Mouse (Mus musculus) liver, embryonic 13.5 days (tissue): ENCODE data around the gene Fam19a4. TPM values are rescaled to one million over a fixed set of nuclear protein-coding genes. Genes with fewer than 3 reads are reported as not detected.

Source experiments
- ATAC-seq: fragments of 200-750 bp; cut with Nextera tagmentation; 2 replicates; pipeline ENCODE4 v1.8.0; 2017; ENCODE audit warnings: low read depth, mild to moderate bottlenecking, moderate number of reproducible peaks, moderate library complexity
- DNase-seq: peaks from one replicate; pipeline ENCODE4 v3.0.0; 2022
- H3K27ac ChIP-seq: fragments of 300-500 bp; sonication (generic); 2 replicates; pipeline ENCODE4 v1.5.1; 2015; ENCODE audit warnings: moderate library complexity, mild to moderate bottlenecking, inconsistent platforms
- H3K27me3 ChIP-seq: fragments of 300-500 bp; sonication (generic); 2 replicates; pipeline ENCODE4 v1.6.1; 2015; ENCODE audit warnings: mild to moderate bottlenecking, inconsistent platforms
- H3K36me3 ChIP-seq: fragments of 300-500 bp; sonication (generic); 2 replicates; pipeline ENCODE4 v1.6.1; 2015; ENCODE audit warnings: mild to moderate bottlenecking, inconsistent platforms
- H3K4me1 ChIP-seq: fragments of 300-500 bp; sonication (generic); replicated peaks from 2 replicates; pipeline ENCODE4 v1.6.1; 2015; ENCODE audit warnings: inconsistent platforms
- H3K4me2 ChIP-seq: fragments of 300-500 bp; sonication (generic); 2 replicates; pipeline ENCODE4 v1.6.1; 2015; ENCODE audit warnings: inconsistent platforms, mild to moderate bottlenecking, moderate library complexity
- H3K4me3 ChIP-seq: fragments of 300-500 bp; sonication (generic); replicated peaks from 2 replicates; pipeline ENCODE4 v1.5.1; 2015; ENCODE audit warnings: mild to moderate bottlenecking, inconsistent platforms
- H3K9ac ChIP-seq: fragments of 300-500 bp; sonication (generic); 2 replicates; pipeline ENCODE4 v1.6.1; 2015; ENCODE audit warnings: mild to moderate bottlenecking, inconsistent platforms
- H3K9me3 ChIP-seq: fragments of 300-500 bp; sonication (generic); replicated peaks from 2 replicates; pipeline ENCODE4 v1.6.1; 2016; ENCODE audit warnings: inconsistent platforms
- WGBS: fragments of 180-500 bp; shearing (Covaris S2); methylation state at CpG from one replicate; pipeline ENCODE4 v1.1.7; 2015; ENCODE audit not compliant: insufficient replicate concordance; 5-methylcytosine and 5-hydroxymethylcytosine counted together
- polyA plus RNA-seq: library from polyadenylated mRNA; unstranded; fragments of >200 nt; fragmentation: Nextera tagmentation; extraction: Ambion mirVana; gene quantifications from 2 replicates; pipeline ENCODE4 v1.2.1, GENCODE M21; 2015

Gene Fam19a4
- polyA plus RNA-seq: not detected in 2 replicates

GRCm38 (mm10) chr6:97060074-97060681 is at the start of gene Fam19a4:
Gene Fam19a4 (minus strand): TSS chr6:97060413.
- no peak for DNase-seq
- Histone ChIP-seq H3K9me3 (no peaks in the 10 kb centered on the region), H3K4me2 (peak within 1 kb of the TSS; percentile 47), H3K4me3 (peak within 1 kb of the TSS; percentile 29), H3K9ac (no peak within 1 kb of the TSS), H3K27me3 (peaks cover 53% of the 10 kb centered on the region), H3K4me1 (no peaks in the 10 kb centered on the region; the same call in 1 of the 2 replicates), H3K27ac (no peak within 1 kb of the TSS), H3K36me3 (no peaks in the 10 kb centered on the region)
- ATAC-seq: peak; percentile 26; the same call in 1 of the 2 replicates
- 1% methylated on average over 30 of the region's 30 CpGs for WGBS

DNA sequence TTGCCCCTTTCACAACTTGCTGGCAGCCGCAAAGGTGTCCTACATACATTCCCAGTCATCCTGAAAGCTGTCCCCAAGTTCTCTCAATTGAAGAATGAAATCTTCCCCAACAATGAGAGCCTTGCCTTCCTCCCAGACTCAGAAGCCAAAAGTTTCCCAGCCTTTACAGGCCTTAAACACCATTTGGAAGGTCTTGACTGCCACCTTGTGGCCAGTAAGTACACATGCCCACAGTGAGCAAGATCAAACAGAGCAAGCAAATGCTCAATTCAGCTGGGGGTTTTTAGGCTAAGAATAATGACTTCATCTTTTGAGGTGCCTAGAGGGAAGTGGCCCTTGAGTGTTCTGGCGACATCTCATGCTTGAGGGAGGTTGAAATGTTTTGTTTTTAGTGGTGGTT is 46.6 kb upstream of the Fam19a4 start:
- Histone ChIP-seq H3K4me1 (no peaks in the 10 kb centered on the region), H3K4me2 (no peak overlapping the region), H3K9me3 (no peaks in the 10 kb centered on the region), H3K27me3 (peaks cover 16% of the 10 kb centered on the region), H3K36me3 (no peaks in the 10 kb centered on the region), H3K27ac (no peak overlapping the region), H3K4me3 (no peak overlapping the region), H3K9ac (no peak overlapping the region)
- DNase-seq: no peak
- no peak; the same call in 1 of the 2 replicates for ATAC-seq
- 19% methylated on average over 2 of the region's 2 CpGs for WGBS

DNA sequence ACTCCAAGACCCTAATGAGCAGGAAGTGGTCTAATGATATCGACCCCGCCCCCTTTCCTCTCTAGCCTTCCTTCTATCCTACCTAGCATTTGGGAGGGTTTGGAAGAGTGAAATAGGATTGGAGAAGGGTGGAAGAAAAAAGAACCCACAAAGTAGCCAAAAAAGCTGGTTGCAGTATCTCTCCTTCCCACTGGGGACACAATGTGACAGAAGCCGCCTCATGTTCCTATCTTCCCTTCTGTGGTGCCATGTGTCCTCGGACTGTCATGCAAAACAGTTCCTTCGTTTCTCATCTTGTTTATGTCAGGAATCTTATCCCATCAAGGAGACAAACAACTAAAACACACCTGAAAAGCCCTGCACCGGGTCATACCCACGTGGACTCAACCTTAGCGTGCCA is 45.9 kb upstream of the Fam19a4 start:
- ATAC-seq: no peak
- Histone ChIP-seq H3K9ac (no peak overlapping the region), H3K4me2 (no peak overlapping the region), H3K27me3 (peaks cover 21% of the 10 kb centered on the region), H3K27ac (no peak overlapping the region), H3K36me3 (no peaks in the 10 kb centered on the region), H3K4me3 (no peak overlapping the region), H3K9me3 (no peaks in the 10 kb centered on the region), H3K4me1 (no peaks in the 10 kb centered on the region)
- DNase-seq: no peak
- WGBS: 59% methylated on average over 8 of the region's 8 CpGs

GRCm38 (mm10) chr6:97104264-97104852 is 44.1 kb upstream of the Fam19a4 start:
- no peaks in the 10 kb centered on the region for H3K4me1 ChIP-seq
- WGBS: 52% methylated on average over 7 of the region's 7 CpGs
- ATAC-seq: no peak
- no peaks in the 10 kb centered on the region for H3K9me3 ChIP-seq
- H3K4me2 ChIP-seq: no peak overlapping the region
- H3K4me3 ChIP-seq: no peak overlapping the region
- no peak overlapping the region for H3K9ac ChIP-seq
- H3K36me3 ChIP-seq: no peaks in the 10 kb centered on the region
- no peak overlapping the region for H3K27ac ChIP-seq
- peaks cover 21% of the 10 kb centered on the region for H3K27me3 ChIP-seq
- DNase-seq: no peak

DNA sequence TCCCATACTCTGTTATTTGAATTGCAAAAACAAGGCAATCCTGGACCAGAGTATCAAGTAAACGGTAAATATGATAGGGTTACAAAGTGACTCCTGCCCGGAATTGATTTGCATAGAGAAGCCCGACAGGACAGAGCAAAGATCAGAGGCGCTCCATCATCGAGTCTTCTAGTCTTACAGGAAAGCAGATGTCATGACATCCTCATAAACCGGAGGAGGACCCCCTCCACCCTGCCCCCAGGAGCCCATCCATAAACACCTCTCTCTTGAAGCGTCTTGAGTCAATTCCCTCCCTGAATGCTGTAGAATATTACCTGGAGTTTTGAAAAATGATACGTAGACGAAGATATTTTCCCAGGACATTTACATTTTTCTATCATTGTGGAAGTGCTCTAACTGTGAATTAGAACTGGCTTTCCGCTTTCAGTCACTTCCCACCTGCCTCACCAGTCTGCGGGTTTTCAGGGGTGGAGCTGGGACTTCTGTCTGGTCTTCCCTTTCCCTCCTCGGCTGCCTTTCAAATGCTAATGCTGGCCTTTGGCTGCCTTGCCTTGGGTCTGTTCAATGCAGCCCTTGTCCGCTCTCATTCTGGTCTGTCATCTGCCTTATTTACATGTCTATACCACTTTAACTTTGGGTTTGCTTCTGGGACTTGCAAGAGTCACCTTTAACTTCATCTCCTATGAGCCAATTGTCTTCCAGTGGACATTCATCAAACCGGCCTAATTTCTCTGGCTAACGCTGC is 41.9 kb upstream of the Fam19a4 start:
- Histone ChIP-seq H3K4me2 (no peak overlapping the region), H3K36me3 (no peaks in the 10 kb centered on the region), H3K4me3 (no peak overlapping the region), H3K27ac (no peak overlapping the region), H3K27me3 (peaks cover 21% of the 10 kb centered on the region), H3K9me3 (no peaks in the 10 kb centered on the region), H3K9ac (no peak overlapping the region), H3K4me1 (no peaks in the 10 kb centered on the region)
- no peak for ATAC-seq
- 6% methylated on average over 15 of the region's 15 CpGs for WGBS
- no peak for DNase-seq

DNA sequence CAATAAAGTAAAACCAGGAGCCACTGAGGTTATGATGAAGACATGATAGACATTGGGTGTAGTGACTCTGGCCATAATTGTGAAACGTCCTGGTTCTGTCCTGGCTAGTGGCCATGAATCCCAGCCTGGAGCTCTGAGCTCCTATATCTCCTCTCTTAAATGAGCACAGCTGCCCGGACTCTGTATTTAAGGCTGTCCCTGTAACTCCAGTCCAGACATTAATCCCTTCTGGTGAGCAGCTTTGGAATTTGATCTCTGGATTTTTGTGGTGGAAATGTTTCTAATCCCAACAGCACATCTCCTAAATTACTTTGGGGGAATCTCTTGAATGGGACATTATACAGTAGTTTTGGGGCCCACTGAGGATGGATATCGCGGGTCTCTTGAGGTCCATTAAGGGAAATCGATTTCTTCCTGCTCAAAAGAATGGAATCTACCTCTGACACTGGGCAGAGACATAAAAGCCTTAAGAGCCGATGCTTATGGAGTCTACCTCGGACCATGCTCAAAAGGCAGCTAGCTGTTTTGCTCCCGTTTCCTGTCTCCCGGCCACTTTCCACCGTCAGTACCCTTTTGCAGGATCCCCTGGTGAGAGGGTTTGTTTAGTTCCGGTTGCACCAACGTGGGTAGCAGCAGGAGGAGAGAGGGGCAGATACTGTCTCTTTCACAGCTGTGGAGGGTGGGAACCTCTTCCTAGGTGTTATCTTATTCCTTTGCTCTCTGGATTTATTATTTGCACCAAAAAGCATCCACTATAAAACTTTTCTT is 41.2 kb upstream of the Fam19a4 start:
- H3K27ac ChIP-seq: no peak overlapping the region
- no peak overlapping the region for H3K4me3 ChIP-seq
- H3K9me3 ChIP-seq: no peaks in the 10 kb centered on the region
- H3K9ac ChIP-seq: no peak overlapping the region
- peaks cover 21% of the 10 kb centered on the region for H3K27me3 ChIP-seq
- DNase-seq: no peak
- no peaks in the 10 kb centered on the region for H3K36me3 ChIP-seq
- H3K4me1 ChIP-seq: no peaks in the 10 kb centered on the region
- ATAC-seq: no peak
- no peak overlapping the region for H3K4me2 ChIP-seq
- WGBS: 18% methylated on average over 12 of the region's 12 CpGs

GRCm38 (mm10) chr6:97082336-97082735 is 22.1 kb upstream of the Fam19a4 start:
- no peak overlapping the region for H3K4me2 ChIP-seq
- H3K4me3 ChIP-seq: no peak overlapping the region
- no peak overlapping the region for H3K9ac ChIP-seq
- no peak overlapping the region for H3K27ac ChIP-seq
- no peaks in the 10 kb centered on the region for H3K4me1 ChIP-seq
- ATAC-seq: no peak
- 77% methylated on average over 2 of the region's 2 CpGs for WGBS
- H3K27me3 ChIP-seq: no peaks in the 10 kb centered on the region
- H3K36me3 ChIP-seq: no peaks in the 10 kb centered on the region
- DNase-seq: no peak
- no peaks in the 10 kb centered on the region for H3K9me3 ChIP-seq

DNA sequence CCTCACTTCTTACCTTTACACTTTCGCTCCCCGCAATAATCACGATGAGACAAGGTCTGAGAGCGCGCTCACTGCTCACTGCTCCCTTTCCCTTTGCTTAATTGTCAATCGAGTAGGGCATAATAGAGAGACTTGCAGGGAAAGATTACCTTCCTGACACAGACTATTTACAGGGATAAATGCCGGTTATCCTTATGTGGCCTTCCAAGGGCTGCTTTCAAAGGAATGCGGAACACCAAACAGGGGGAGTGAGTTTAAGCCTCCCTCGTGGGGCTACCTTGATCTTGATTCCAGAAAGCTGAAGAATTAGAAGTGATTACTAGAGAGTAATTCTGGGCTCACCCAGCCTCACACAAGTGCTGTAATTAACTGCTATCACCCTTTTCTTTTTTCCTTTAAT is 19.8 kb upstream of the Fam19a4 start:
- Histone ChIP-seq H3K4me2 (no peak overlapping the region), H3K27ac (no peak overlapping the region), H3K9me3 (no peaks in the 10 kb centered on the region), H3K4me1 (no peaks in the 10 kb centered on the region), H3K36me3 (no peaks in the 10 kb centered on the region), H3K9ac (no peak overlapping the region), H3K27me3 (no peaks in the 10 kb centered on the region), H3K4me3 (no peak overlapping the region)
- ATAC-seq (no peak), DNase-seq (no peak)
- WGBS: 53% methylated on average over 9 of the region's 9 CpGs

DNA sequence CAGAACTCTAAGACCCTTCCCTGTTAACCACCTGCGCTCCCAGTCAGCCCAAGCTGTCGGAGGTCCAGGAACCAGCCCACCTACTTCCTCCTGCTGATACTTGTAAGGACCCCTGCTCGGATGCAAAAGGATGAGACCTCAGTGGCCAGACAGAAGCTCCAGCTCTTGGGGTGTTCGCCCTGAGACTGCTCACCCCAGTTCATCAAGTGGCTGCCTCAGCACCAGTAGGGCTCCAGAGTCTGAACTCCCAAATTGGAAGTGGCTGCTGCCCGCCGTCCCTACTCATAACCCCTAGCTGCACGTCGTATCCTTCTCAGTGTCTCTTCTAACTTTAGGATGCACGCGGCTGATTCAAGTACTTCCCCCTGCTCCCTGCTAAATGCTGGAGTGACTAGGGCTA is 614 bp downstream of the Fam19a4 start:
- DNase-seq: no peak
- Histone ChIP-seq H3K4me3 (0 out of 2 replicates have a peak overlapping the region, but pooled peaks have one; percentile 29), H3K27me3 (peaks cover 53% of the 10 kb centered on the region), H3K36me3 (no peaks in the 10 kb centered on the region), H3K27ac (no peak overlapping the region), H3K4me2 (peak overlapping the region; percentile 47), H3K9me3 (no peaks in the 10 kb centered on the region), H3K4me1 (no peaks in the 10 kb centered on the region; the same call in 1 of the 2 replicates), H3K9ac (no peak overlapping the region)
- ATAC-seq: no peak
- 1% methylated on average over 10 of the region's 10 CpGs for WGBS

DNA sequence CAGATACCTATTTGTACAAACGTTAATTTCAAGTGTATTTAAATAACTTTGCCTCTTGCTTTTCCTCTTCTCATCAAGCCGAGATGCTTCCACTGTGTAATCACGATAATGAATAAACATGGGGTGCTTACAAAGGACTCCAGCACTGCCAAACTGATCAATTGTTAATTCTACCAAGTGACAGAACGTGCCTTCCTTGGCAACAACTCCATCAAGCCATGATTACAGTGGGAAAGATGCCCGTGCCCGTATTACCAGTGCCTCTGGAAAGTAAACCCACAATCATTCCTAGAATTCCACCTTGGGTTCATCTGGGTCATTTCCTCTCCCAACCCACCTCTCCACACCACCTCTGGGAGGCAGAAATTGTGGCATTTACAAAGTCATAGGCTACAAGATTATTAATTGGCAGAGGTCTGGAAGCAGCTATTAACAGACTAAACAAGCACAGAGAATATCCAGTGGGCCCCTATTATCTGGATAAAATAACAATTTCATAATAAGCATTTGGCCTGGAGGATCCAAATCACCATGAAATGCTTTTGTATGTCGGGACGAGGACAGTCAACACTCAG is 7.9 kb downstream of the Fam19a4 start:
- H3K4me3 ChIP-seq: no peak overlapping the region
- H3K9ac ChIP-seq: no peak overlapping the region
- H3K36me3 ChIP-seq: no peaks in the 10 kb centered on the region
- H3K4me1 ChIP-seq: no peaks in the 10 kb centered on the region
- DNase-seq (no peak), ATAC-seq (no peak)
- no peak overlapping the region for H3K27ac ChIP-seq
- peaks cover 3% of the 10 kb centered on the region; the same call in 1 of the 2 replicates for H3K27me3 ChIP-seq
- WGBS: 56% methylated on average over 8 of the region's 8 CpGs
- no peaks in the 10 kb centered on the region for H3K9me3 ChIP-seq
- H3K4me2 ChIP-seq: no peak overlapping the region

- DNase-seq (no peak), ATAC-seq (no peak)
- Histone ChIP-seq H3K4me3 (no peak overlapping the region), H3K4me1 (no peaks in the 10 kb centered on the region), H3K9ac (no peak overlapping the region), H3K27ac (no peak overlapping the region), H3K27me3 (no peaks in the 10 kb centered on the region), H3K9me3 (no peaks in the 10 kb centered on the region), H3K36me3 (no peaks in the 10 kb centered on the region), H3K4me2 (no peak overlapping the region)
- 31% methylated on average over 4 of the region's 4 CpGs for WGBS
Measured at GRCm38 (mm10) chr6:97048403-97048802, 11.8 kb downstream of the Fam19a4 start.
